18 mouse cellular contexts compared by ENCODE assay signal in genomic region chr17:28433029-28433428, GRCm38 (mm10).
"Had no signal": no experiment of that assay in that cellular context is flagged by ENCODE, and none has a peak within 500 bp of the region (broad histone marks: within the 10 kb centered on the region; RNA-seq: fewer than 3 reads in every experiment).

No protein-coding gene starts in this region.

- H3K4me3 ChIP-seq: kidney, embryonic 15.5 days; limb, embryonic 10.5 days; limb, embryonic 13.5 days; liver, embryonic 12.5 days; liver, embryonic 15.5 days; lung, embryonic 15.5 days; neural tube, embryonic 12.5 days had no signal

- DNase-seq: kidney, adult 11 months; kidney, adult 8-10 months; kidney, postnatal 10 days; kidney, postnatal 36 days; liver; lung, adult 18-20 months; lung, postnatal 10 days; lung, postnatal 36 days; midbrain, embryonic 14.5 days; thymus, adult 18-20 months; thymus, postnatal 36 days had no signal

- ATAC-seq: liver, embryonic 12.5 days had no signal

- H3K9ac ChIP-seq: kidney, embryonic 15.5 days; limb, embryonic 13.5 days; liver, embryonic 12.5 days; liver, embryonic 15.5 days; lung, embryonic 15.5 days; neural tube, embryonic 12.5 days had no signal

- H3K9me3 ChIP-seq: kidney, embryonic 15.5 days; limb, embryonic 10.5 days; limb, embryonic 13.5 days; liver, embryonic 12.5 days; liver, embryonic 15.5 days; lung, embryonic 15.5 days; neural tube, embryonic 12.5 days had no signal

- H3K4me2 ChIP-seq: kidney, embryonic 15.5 days; limb, embryonic 13.5 days; liver, embryonic 12.5 days; liver, embryonic 15.5 days; lung, embryonic 15.5 days; neural tube, embryonic 12.5 days had no signal

- H3K27me3 ChIP-seq: kidney, embryonic 15.5 days; limb, embryonic 13.5 days; liver, embryonic 12.5 days; liver, embryonic 15.5 days; lung, embryonic 15.5 days; neural tube, embryonic 12.5 days had no signal

- H3K27ac ChIP-seq: kidney, embryonic 15.5 days; limb, embryonic 10.5 days; limb, embryonic 13.5 days; liver, embryonic 12.5 days; lung, embryonic 15.5 days; neural tube, embryonic 12.5 days had no signal

- H3K4me1 ChIP-seq: kidney, embryonic 15.5 days; limb, embryonic 10.5 days; neural tube, embryonic 12.5 days had no signal
